Mouse (Mus musculus) megakaryocyte, embryonic 14.5 days (primary cell): Measurements from ENCODE around the gene Trib3.

ENCODE experiments used
- FLI1 ChIP-seq: IDR thresholded peaks from 2 replicates; pipeline ENCODE4 v1.6.1; 2012; ENCODE audit warnings: low read length, inconsistent platforms, mixed read lengths
- GATA1 ChIP-seq: IDR thresholded peaks from 3 replicates; pipeline ENCODE4 v1.6.1; 2012; ENCODE audit warnings: mixed read lengths, low read length, inconsistent platforms, borderline replicate concordance

DNA sequence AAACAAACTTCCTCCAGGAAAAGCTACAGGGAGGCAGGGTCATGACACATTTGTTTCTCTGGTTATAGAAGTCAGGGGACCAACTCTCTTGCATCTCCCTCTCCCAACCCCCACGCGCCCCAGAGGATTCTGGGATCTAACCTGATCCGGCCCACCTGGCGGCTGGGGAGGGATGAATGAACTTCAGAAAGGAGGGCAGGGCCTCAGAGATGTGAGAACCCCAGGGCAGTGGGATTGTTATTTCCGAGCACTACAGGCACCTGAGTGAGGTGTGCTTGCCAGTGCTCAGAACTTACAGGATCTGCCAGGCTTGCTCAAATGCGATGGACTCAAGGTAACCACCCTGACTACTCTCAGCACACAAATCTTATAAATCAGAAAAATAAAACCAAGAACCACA lies 1.6 kb upstream of the Trib3 start:
- TF ChIP-seq GATA1 = no peak
- no peak for TF ChIP-seq FLI1
